Mouse (Mus musculus) gastrocnemius, postnatal 14 days (tissue): ENCODE results near the gene Cep41. TPM values are rescaled to one million over a fixed set of nuclear protein-coding genes. Genes with fewer than 3 reads are reported as not detected.

Experiments
- DNase-seq: peaks from one replicate; pipeline ENCODE4 v3.0.0; 2021; ENCODE audit warnings: mixed read lengths
- intact Hi-C: fragments of 180-260 bp; cut with DNase I; formaldehyde crosslinking; loops from one replicate; pipeline ENCODE4 v1.15.1; 2025; ENCODE audit warnings: low total_unique reads
- total RNA-seq, 2 experiments: library from RNA; stranded (reverse); gene quantifications; 2 replicates each; pipeline ENCODE4 v1.2.3; 2021

Gene Cep41
- total RNA-seq, 2 experiments from 2014 or later = 1.3 to 2.1 TPM

DNA sequence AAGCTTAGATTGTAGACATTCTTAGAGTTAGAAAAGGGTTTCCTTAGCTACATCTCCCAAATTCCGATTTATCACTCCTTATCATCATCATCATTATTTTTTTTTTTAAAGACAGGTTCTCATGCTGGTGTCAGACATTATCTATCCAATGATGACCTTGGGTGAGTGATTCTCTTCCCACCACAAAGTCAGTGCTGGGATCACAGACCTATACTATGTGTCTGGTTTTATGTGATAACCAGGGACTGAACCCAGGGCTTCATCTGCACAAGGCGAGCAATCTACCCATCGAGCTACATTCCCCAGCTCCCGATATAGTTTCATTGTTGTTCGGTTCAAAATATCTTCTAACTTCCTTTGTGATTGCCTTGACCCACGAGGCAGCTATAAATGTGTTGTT lies 19.9 kb upstream of the Cep41 start:
- DNase-seq = no peak
- intact Hi-C loops = no loop called here

DNA sequence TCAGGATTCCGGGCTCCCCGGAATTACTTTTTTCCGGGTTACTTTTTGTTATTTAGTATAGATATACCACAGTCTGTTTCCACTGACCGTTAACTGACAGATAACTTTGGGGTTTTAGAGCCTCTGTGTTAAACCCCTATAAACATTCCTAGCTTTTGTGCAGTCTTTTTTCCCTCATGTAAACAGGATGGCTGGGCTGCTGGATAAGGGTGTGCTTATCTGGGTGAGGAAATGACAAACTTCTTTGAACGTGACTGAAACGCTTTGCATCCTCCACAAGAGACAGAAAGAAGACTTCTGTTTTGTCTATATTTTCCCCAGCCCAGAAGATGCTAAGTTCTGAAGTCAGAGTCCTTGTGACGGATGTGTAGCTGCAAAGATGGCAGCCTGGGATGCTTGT lies 18.9 kb upstream of the Cep41 start:
- DNase-seq = no peak
- intact Hi-C loops = no loop called here

DNA sequence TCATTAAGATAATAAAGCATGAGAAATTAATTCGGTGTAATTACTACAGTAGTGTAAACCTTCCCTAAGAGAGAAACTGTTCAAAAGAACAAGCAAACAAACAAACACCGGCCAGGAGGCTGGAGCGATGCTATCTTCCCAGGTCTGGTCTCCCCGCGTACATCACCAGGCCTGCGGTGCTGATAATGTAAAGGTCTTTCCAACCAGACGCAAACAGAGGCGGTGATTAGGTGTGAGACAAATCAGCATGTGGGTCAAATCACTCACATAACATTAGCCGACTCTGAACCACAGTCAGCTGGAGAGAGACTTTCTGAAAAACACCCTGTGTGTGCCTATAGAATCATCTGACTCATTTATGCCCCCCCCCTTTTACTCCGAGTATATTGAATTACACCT lies 17.8 kb upstream of the Cep41 start:
- intact Hi-C loops = no loop called here
- no peak for DNase-seq

DNA sequence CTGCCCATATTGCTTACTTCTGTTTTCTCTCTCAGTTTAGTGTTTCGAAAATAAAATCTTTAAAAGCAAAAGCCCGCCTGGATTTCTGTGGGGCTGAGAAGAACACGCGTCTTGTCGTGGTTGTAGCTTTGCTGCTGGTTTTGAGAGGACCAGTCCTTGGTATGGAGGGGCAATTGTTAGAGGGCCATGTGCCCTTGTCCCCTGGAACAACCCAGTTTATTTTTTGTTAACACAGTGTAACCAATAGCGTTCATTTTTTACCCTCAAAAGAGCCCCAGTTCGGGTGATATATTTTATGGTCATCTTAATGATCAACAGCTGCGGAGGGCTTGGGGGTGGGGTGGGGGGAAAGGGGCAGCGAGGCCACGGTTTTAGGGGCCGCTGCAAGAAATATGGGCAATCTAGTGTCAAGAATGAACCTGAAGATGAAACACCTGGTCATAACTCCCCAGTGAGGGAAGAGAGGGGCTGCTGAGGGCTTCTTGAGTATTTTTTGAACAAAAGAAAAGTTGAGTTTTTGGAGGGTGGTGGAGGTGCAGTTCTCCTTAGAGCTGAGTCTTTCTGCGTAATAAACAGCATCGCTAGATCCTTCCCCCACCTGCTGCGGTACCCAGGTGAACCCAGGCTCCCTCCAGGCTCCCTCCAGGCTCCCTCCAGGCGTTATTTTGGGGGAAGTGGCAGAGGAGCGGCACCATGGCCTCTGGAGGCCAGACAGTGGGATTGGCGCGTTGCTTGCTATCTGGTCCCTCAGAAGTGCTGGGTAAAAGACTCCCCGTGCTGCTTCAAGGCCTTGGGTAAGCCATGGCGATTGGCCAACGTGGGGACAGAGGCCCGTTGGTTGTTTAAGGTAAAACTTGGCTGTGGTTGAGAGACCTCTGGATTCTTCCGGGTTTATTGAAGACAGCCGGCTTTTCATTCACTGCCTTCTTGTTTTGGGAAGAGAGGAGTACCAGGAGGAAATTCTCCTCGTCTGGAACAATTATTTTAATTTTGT lies 17.1 kb upstream of the Cep41 start:
- intact Hi-C loops = no loop called here
- no peak for DNase-seq

DNA sequence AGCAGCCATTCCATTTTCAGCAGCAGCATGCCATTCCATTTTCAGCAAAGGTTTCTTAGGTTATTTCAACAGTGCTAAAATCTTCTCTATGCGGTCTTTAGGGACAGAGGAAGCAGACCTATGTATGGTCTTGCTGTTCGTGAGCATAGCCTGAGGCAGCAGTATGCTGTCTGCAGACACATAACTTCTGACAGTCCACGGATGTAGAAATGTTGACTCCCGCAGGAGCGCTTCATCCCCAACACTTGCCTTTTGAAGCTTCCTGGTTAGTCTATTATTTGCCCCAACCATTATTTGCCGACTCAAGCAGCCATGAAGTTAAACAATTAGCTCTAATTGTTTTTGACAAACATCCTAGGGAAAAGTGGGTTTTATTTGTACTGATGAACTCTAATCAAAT lies 15.6 kb upstream of the Cep41 start:
- DNase-seq = no peak
- intact Hi-C loops = no loop called here

DNA sequence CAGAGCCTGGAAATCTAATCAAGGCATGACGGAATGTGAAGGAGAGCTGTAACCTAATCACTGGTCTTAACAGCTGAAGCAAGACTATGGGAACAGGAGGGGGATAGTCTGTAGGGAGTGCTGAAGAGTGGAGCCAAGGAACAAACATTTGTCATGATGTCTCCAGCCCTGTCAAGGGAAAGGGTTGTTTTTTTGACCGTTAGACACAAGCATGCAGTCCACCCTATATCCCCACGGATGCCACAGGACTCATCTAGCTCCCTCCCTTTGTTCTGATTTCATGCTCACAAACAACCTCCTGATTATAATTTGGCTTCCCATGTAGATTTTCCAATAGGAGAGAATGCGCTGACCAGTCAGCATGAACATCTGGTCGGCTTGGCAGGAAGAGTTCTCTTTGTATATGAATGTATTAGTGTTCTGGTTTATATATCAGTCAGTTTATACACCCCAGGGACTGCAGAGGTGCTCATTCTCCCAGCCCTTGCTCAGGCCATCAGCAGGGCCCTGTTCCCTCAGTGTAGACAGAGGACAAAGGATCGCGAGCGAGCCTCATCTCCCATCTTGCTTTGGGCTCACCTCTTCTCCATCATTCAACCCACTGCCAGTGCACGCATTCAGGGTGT lies 10.5 kb upstream of the Cep41 start:
- DNase-seq = peak; percentile 14

DNA sequence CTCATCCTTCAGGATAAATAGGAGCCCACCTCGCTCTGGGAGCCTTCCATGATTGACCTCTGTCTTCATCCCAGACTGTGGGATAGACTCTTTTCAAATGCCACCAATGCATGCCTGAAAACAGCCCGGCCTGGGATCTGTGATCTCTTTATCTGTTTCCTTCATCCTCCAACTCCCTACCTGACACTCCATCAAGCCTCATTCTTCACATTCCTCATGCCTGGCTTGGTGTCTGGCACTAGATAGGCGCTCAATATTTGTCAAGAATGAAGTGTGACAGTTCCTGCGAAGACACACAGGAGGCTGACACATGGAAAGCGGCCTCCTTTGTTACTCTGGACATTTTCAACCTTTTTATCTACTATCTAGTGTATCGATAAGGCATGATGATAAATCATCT lies 9.9 kb upstream of the Cep41 start:
- no peak for DNase-seq
- intact Hi-C loops = no loop called here

More for the DNA sequence above, 10.5 kb upstream of the Cep41 start:
- intact Hi-C loops = no loop called here

DNA sequence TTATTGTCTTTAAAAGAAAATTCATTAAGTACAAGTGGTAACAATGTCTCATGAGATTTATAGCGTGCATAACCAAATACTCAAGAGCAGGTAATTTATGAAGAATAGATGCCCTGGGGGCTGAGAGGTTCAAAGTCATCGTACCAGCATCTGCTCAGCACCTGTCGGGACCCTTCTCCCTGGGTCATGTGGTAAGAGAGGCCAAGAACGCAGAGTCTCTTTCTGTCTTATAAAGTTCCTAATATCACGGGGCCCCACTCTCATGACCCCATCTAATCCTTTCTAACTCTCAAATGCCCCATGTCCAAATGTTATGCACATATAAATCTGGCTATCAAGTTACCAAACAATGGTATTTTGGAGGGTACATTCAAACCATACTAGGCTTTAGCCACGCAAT lies 9.3 kb upstream of the Cep41 start:
- intact Hi-C loops = no loop called here
- no peak for DNase-seq

DNA sequence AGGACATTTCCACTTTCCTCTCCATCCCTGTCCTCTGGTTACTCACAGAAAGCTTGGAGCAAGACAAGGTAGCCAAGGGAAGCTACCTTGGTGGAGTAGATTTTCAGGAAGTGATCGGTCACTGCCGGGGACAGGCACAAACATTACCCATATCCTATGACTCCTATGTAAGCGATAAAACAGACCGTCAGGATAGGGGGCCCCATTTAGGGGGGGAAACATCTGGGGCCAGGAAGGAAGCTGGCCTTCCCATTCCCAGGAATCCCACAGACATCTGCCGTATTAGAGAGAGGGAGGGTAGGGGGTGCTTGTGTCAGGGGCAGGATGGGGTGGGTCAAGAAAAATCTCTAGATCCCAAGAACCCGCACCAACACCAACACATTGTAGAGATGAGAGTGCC lies 6.6 kb upstream of the Cep41 start:
- DNase-seq = no peak
- intact Hi-C loops = no loop called here

DNA sequence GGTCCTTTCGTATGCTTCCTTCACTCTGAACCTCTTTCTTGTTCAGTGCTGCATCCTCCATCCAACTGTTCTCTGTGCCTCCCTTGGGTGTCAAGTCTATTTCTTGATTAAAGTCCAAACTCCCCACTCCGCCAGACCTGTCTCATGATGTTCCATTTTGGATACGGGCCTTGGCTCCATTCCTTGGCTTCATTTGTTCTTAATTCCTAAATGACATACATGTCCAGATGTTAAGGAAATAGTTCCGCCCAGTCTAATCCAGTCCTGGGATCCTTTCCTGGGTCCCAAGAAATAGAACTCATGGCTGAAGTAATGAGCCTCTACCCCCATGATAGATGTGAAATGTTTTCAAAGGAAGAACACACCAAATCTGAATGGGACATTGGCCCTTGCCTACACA lies 4.5 kb upstream of the Cep41 start:
- peak; percentile 33 for DNase-seq
- intact Hi-C loops = no loop called here

DNA sequence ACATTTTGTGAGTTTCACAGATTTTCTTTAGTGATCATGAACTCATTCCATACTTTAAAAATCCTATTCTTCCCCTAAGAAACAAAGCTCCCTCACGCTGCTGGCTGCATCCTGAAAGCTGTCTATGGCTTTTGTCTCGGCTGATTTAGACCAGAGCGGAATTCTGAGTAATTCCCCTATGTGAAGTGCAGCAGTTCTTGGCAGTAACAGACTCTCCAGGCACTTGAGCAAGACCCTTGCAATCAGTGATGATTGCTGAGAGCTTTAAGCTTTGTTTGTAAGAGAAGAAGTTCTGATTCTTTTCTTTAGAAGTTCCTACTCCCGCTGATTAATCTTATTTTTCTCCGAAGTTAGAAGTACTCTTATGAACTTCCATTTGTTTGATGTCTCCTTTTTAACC lies 3.9 kb upstream of the Cep41 start:
- intact Hi-C loops = no loop called here
- DNase-seq = no peak

DNA sequence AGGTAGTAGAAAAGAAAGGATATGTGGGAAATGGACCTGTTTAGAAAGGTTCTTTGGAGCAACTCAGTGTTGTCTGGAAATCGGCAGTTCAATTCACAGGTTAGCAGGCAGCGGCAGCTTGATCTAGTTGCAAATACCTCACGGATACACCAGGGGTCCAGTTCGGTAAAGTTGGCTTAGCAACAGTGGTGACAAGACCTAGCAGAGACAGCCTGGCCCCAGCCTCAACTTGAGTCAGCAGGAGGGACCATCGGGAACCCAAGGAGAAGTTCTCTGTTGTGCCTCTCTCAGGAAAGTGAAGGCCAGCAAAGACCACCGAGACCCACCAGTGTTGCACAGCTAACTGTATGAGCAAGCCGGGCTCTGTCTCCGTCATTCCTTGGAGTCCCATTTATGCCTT lies 1.6 kb upstream of the Cep41 start:
- no peak for DNase-seq
- intact Hi-C loops = no loop called here

DNA sequence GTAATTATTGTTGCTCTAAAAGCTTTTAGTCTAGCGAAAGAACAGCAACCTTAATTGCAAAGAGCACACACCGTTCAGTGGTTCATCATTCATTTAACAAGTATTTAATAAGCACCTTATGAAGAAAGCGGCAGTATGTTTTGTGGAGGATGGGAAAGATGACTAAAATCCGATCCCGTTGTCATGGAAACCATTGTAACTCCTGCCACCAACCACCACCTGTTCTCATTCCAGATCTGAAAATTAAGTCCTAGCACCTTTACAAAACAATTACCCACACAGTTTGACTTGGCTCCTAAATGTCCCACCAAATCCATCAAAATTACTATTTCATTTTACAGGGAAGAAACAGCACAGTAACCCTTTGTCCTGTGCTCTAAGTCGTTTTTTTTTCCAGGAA lies 660 bp upstream of the Cep41 start:
- DNase-seq = no peak
- intact Hi-C loops = no loop called here

DNA sequence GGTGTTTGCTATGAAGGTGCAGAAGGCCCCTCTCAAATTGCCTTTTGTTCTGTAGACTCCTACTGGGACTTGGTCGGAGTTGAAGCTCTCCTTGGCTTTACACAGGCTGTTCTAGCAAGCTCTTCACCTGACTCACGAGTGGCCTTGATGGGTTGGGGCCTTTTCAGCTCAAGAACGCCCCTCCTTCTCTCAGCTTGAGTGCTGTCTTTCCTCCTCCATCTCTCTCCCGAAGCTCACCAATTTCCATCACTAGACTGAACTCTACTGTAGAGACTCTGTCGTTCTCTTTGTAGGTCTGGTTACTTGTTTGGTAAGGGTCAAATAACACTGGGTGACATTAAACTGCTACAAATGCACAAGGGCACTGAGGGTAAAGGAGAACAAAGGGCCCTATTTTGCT lies 723 bp downstream of the Cep41 start:
- DNase-seq = no peak
- intact Hi-C loops = no loop called here

DNA sequence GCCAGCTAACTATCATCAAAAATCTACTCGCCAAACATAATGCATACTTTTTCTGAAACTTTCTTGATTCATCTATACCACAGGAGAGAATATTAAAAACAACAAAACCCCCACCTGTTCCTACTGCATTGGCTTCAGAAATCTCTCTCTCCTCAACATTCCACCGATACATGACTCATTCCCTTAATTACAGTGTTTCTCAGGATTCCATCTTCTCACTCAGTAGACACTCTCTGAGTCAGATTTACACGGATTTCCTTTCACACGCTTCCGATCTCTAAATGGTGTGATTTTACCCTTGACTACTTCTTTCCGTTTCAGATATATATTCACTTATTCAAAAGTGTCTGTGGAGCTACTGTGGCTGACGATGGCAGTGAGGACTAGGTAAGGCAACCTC lies 6.4 kb downstream of the Cep41 start:
- DNase-seq = no peak
- intact Hi-C loops = no loop called here

DNA sequence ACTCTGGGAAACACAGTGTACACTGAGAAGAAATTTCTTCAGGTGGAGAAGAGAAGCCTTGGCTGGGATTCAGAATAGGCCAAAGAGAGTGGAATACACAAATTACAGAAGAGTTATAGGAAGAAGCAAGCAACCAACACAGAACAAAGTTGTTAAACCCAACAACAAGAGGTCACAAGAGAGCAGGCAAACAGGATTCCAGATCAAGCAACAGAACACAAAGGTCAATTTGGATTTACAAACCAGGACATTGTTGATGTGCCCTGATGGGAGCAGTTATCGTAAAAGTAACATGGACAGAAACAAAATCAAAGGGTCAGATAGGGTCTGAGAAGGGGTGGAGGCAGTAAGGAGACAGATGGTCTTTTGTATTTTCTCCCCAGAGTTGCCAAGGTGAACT lies 9.0 kb downstream of the Cep41 start:
- DNase-seq = no peak
- intact Hi-C loops = no loop called here

DNA sequence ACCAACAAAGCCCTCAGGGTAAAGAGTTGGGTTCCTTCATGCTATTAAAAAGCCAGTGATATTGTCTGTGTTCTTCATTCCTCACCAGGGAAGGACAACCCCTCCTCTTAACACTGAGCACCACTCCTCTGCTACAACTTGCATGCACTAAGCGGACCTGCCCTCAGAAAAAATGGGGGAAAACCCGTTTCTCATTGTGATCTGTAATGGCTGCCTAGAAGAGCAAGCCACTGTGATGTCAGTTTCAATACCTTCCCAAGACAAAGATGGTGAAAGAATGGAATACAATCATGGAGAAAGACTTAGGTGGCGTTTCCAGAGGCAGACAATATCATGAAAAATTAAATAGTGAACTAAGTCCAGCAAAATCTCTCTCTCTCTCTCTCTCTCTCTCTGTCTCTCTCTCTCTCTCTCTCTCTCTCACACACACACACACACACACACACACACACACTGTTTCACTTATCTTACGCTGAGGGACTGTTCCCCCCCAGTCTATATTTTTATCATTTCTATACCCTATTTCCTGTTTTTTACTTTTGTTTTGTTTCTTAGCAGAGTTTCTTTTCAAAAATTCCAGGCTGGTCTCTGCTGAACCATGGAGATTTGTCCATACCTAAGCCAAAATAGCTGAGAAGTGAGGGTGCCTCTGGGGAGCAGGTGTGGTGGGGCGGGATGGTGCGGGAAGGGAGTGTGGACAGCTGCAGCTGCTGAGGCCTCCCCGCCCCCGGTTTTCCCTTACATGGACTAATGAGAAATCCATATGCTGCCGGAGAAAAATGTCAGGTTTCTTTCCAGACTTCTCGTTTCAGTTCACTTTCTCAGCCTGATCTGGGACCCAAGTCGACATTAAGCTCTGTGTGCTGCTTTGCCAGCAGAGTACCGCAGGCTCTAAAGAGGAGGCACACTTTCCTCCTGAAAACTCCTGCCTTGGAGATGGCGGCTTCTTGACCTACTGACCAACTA lies 11.3 kb downstream of the Cep41 start:
- intact Hi-C loops = no loop called here
- peak; percentile 79 for DNase-seq

DNA sequence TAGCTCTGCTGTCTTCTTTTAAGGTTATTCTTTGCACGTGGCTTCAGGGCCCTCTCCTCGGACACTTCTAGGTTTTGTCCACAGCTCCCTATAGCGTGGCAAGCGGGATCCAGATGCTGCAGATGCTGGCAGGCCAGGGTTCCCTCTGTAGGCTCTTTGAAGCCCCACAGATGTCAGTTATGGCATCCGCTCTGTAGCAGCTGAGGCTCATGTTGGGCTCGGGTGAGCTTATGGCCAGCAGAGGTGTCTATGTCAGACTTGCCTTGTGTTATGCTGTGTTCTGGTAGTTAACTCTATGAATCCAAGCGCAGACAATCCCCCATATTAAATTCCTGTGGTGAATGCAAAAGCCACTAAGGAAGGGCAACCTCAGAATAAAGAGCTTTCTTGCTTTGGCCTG lies 13.1 kb downstream of the Cep41 start:
- no peak for DNase-seq
- intact Hi-C loops = no loop called here

DNA sequence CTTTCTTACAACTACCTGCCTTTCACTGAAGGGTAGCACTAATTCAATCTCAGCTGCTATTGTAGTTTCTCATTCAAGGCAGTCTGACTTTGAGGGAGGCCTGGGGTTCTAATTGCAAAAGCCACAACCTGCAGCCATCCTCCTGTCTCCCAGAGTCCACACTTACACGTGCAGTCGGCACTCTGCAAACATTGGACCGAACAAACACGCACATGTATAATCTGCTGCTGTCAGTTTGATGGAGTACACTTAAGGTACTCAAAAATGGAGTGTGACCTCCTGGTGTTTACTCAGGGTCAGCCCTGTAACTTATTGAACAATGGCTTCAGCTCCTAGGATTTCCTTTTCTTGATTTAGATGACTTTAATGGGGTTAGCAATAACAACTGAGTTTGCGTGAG lies 14.0 kb downstream of the Cep41 start:
- intact Hi-C loops = no loop called here
- no peak for DNase-seq

DNA sequence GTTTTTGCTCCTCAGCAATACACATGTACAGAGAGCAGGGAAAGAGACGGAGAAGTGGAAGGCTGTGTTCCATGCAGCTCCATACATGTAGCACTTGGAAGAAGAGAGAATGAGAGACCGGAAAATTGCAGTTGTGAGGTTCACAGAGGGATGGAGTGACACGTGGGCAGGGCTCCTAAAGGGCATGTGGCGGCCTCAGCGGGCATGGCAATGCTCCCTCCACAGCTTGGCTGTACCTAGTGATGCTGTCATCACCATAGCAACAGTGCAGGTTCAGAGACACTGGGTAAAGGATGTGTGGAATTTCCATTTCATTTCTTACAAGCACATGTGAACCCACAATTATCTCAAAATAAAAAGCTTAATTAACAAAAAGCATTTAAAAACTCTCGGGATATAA lies 15.1 kb downstream of the Cep41 start:
- DNase-seq = no peak
- intact Hi-C loops = no loop called here
